Mouse (Mus musculus): ENCODE measurements around the gene Palld. TPM values are rescaled to one million over a fixed set of nuclear protein-coding genes. Genes with fewer than 3 reads are reported as not detected.
A peak's percentile ranks its signal among the peaks of the same experiment; 100 is the strongest.

Gene Palld
- polyA plus RNA-seq (2012; rRNA removed) = 147 and 210 TPM in 2 replicates

GRCm38 (mm10) chr8:61902521-61902920 lies at the start of gene Palld:
Gene Palld (minus strand): TSS chr8:61902690.
- no peak for DNase-seq (ENCODE audit: low spot score)

GRCm38 (mm10) chr8:61937576-61937975 lies 35.1 kb upstream of the Palld start:
- DNase-seq (ENCODE audit: low spot score) = no peak

DNA sequence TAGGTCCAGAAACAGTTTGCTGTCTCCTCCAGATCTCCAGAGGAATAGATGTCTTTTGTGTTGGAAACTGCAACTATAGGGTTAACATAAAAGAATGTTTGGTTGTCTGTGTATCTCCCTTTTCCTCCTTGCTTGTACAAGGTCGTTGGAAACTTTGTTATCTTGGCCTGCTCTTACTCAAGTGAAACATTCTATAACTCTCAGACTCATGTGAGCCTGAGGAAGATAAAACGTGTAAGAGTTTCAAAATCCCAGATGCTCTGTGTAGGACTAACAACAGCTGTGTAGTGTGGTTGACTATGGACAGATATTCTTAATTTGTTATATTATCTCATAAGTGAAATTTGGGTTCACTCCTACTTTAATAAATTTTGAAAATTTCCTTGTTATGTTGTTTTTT lies 30.8 kb upstream of the Palld start:
- no peak for DNase-seq (ENCODE audit: low spot score)

GRCm38 (mm10) chr8:61927777-61928494 lies 25.4 kb upstream of the Palld start, which contains the start of gene Ddx60:
Gene Ddx60 (plus strand): TSS chr8:61928087.
- DNase-seq (ENCODE audit: low spot score) = peak; percentile 28

GRCm38 (mm10) chr8:61924518-61924917 lies 22.0 kb upstream of the Palld start:
- DNase-seq (ENCODE audit: low spot score) = no peak

DNA sequence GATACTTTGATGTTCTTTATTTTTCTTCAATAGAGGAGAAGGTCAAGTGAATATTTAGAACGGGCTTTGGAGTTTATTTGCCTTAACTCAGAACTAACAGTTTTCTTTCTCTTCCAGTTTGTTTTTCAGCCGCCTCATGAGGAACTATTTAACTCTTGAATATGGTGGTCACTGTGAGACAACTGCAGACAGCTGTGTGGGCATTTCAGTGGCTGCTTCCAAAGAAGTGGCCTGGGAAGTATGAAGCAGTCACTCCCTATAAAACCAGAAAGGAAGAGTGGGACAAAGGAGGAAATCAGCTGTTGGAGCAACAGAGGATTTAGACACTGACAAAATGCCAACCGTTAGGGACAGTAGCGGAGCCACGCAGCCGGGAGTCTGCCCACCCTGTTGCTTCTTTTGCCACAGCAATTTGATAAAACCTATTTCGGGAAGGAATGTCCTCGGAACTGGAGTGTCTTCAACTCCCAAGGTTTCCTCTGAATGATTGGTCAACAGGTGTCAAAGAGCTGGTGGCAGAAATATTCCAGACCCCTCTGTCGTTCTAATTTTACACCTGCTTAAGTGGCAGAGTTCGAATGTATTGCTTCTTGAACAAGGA lies 19.1 kb upstream of the Palld start:
- DNase-seq (ENCODE audit: low spot score) = no peak

DNA sequence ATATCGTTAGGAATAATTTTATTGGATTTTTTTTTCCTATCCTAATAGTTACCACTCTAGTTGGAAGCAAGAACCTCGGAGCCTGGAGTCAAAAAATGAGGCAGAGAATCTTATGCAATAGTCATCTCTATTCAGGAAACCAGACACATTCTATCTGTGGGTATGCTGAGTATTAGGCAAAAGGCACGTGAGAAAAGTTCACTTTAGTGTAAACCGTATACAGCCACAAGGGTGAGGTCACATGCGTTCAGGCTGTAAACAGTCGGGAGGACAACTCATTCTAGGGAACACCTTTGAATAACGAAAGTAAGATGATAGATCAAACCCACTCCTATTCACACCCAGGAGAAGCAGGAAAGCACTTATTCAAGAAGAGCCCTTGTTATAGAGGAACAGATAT lies 17.9 kb upstream of the Palld start:
- no peak for DNase-seq (ENCODE audit: low spot score)

GRCm38 (mm10) chr8:61919145-61919788 lies 16.8 kb upstream of the Palld start:
- DNase-seq (ENCODE audit: low spot score) = no peak

GRCm38 (mm10) chr8:61917287-61917686 lies 14.8 kb upstream of the Palld start:
- no peak for DNase-seq (ENCODE audit: low spot score)

- no peak for DNase-seq (ENCODE audit: low spot score)
Observed at GRCm38 (mm10) chr8:61913957-61914356, 11.5 kb upstream of the Palld start.

- no peak for DNase-seq (ENCODE audit: low spot score)
Observed at GRCm38 (mm10) chr8:61912817-61913216, 10.3 kb upstream of the Palld start.

GRCm38 (mm10) chr8:61909313-61909712 lies 6.8 kb upstream of the Palld start:
- DNase-seq (ENCODE audit: low spot score) = no peak

DNA sequence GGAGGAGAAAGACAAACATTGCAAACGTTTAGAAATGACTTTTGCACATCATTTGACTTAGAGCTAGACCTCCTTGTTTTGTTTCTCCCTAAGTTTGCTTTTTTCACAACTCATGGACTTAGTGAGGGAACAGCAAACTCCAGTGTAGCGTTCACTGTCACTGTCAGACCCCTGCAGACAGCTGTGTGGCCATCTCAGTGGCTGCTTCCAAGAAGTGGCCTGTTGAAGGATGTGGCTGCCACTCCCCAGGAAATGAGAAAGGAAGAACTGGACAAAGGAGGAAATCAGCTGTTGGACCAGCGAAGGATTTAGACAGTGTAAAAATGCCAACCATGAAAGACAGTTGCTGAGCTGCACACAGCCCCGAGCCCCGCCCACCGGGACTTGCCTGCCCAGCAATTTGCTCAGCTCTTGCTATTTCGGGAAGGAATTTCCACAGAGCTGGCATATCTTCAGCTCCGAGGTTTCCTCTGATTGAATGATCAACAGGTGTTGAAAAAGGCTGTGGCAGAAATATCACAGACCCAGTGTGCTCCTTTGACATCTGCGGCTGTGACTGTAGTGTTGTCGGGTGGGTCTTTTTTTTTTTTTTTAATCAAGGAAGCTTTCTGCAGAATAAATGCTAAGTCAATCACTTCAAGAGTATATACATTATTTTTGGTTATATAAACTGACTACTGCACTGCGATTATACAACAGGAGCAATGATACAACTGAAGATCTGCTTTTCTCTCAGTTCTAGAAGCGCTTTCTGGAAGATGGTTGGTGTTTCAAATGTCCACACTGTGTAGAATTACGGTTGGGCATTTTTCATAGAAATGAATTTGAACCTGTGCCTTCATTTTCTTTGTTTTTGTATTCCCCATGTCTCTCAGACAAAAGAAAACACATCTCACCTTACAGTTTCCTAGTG lies 6.1 kb upstream of the Palld start:
- DNase-seq (ENCODE audit: low spot score) = no peak

DNA sequence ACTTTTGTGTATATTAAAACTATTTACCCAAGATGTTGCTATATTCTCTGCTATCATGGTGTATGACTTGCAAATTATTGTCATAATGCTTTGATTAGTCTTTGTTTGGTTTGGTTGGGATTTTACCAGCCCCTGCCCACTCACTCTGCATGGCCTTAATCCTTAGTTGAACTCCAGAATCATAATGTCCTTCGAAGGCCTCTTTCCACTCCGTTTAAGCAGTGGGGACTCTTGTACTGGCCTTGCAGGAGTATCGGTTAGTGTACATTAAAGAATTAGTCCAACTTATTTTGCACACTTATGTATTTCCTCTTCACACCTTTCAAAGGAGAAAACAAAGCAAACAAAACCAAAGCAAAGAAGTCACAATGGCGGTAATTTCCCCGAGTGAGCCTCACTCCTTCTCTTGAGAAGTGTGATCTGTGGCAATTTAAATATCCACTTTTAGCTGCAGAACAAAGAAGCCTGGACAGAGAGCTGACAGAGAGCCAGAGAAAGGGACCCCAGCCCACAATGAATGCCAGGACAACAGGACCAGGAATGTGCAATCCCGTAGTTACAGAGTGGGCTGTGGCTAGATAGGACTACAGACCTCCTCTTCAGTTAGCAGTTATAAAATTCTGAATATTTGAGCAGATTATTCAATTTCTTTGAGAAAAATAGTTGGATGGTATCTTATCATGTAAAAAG lies 1.3 kb downstream of the Palld start:
- DNase-seq (ENCODE audit: low spot score) = no peak

GRCm38 (mm10) chr8:61897402-61897801 lies 5.1 kb downstream of the Palld start:
- DNase-seq (ENCODE audit: low spot score) = no peak

- DNase-seq (ENCODE audit: low spot score) = no peak
Observed at GRCm38 (mm10) chr8:61896742-61897141, 5.7 kb downstream of the Palld start.

- DNase-seq (ENCODE audit: low spot score) = no peak
Observed at GRCm38 (mm10) chr8:61894062-61894461, 8.4 kb downstream of the Palld start.

DNA sequence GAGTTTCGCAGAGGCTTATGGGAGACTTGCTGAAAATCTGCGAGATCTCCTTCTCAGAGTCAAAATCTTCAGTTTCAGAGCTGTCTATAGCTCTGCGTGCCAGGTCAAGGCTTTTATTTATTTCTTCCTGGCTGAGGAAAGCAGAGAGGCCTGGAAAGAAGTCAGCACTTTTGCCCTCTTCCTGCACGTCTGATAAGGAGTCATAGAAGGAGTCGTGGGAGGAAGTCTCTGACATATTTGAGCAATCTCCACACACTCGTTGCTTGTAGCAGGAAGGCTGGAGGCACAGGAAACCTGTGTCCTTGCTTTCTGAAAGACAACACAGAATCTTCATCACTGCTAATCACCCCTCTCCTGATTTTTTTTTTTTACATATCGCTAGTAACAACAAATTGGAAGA lies 24.9 kb downstream of the Palld start:
- DNase-seq (ENCODE audit: low spot score) = no peak

DNA sequence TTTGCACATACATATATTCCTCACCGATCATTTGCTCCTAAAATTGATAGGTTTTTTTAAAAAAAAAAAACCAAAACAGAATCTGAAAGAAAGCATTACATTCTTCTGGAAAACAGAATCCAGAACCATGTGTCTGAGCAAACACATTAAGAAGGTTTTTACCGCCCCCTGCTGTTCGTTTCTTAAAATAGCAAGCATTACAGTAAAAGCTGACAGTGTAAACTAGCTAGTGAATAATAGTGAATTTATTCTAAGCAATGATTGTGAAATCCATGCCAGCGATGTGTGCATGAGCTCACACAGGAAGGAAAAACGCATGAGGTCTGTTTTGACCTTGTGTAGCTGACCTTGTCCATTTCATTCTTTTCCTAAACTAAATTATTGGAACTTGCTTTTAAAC lies 27.2 kb downstream of the Palld start:
- DNase-seq (ENCODE audit: low spot score) = no peak

GRCm38 (mm10) chr8:61873994-61874393 lies 28.5 kb downstream of the Palld start:
- DNase-seq (ENCODE audit: low spot score) = no peak

GRCm38 (mm10) chr8:61868481-61868880 lies 34.0 kb downstream of the Palld start:
- no peak for DNase-seq (ENCODE audit: low spot score)
